Mouse (Mus musculus): ENCODE data around the gene Cspg4. TPM values are rescaled to one million over a fixed set of nuclear protein-coding genes. Genes with fewer than 3 reads are reported as not detected.

Cspg4 gene
- total RNA-seq, 2 experiments from 2014 or later: 26.1 to 28.4 TPM

GRCm38 (mm10) chr9:56860486-56861269 is 4.2 kb upstream of the Cspg4 start:
- intact Hi-C loops (cut with DNase I): no loop called here
- peak; percentile 57 to 64 for DNase-seq

- no peak for DNase-seq
- intact Hi-C loops (cut with DNase I): no loop called here
These were observed 2.0 kb upstream of the Cspg4 start for GRCm38 (mm10) chr9:56862863-56863262.

- peak in 1 of 2 experiments; percentile 53 for DNase-seq
- intact Hi-C loops (cut with DNase I): no loop called here
These were observed 560 bp upstream of the Cspg4 start, which contains the start of gene Odf3l1 for GRCm38 (mm10) chr9:56864216-56864729. Gene Odf3l1 (minus strand): TSS chr9:56864679.

- DNase-seq: no peak
These were observed 1.0 kb downstream of the Cspg4 start for GRCm38 (mm10) chr9:56865673-56866400.

GRCm38 (mm10) chr9:56866430-56866829 is 1.6 kb downstream of the Cspg4 start:
- no peak for DNase-seq
- intact Hi-C loops (cut with DNase I): no loop called here

More at GRCm38 (mm10) chr9:56865673-56866400, 1.0 kb downstream of the Cspg4 start:
- intact Hi-C loops (cut with DNase I): no loop called here

- intact Hi-C loops (cut with DNase I): no loop called here
- DNase-seq: peak; percentile 58 to 60
These were observed 3.5 kb downstream of the Cspg4 start for GRCm38 (mm10) chr9:56868292-56868691.

- no peak for DNase-seq
- intact Hi-C loops (cut with DNase I): no loop called here
These were observed 4.7 kb downstream of the Cspg4 start for GRCm38 (mm10) chr9:56869552-56869951.

- intact Hi-C loops (cut with DNase I): no loop called here
- DNase-seq: no peak
These were observed 5.9 kb downstream of the Cspg4 start for GRCm38 (mm10) chr9:56870778-56871177.

- peak; percentile 59 to 73 for DNase-seq
- intact Hi-C loops (cut with DNase I): no loop called here
These were observed 6.4 kb downstream of the Cspg4 start for GRCm38 (mm10) chr9:56871191-56871590.

- intact Hi-C loops (cut with DNase I): no loop called here
- DNase-seq: no peak
These were observed 7.5 kb downstream of the Cspg4 start for GRCm38 (mm10) chr9:56872105-56872903.

- no peak for DNase-seq
- intact Hi-C loops (cut with DNase I): no loop called here
These were observed 8.3 kb downstream of the Cspg4 start for GRCm38 (mm10) chr9:56873097-56873496.

GRCm38 (mm10) chr9:56876784-56877183 is 12.0 kb downstream of the Cspg4 start:
- no peak for DNase-seq
- intact Hi-C loops (cut with DNase I): no loop called here

GRCm38 (mm10) chr9:56877284-56877683 is 12.5 kb downstream of the Cspg4 start:
- intact Hi-C loops (cut with DNase I): no loop called here

GRCm38 (mm10) chr9:56880790-56881189 is 16.0 kb downstream of the Cspg4 start:
- intact Hi-C loops (cut with DNase I): no loop called here
- no peak for DNase-seq

More at GRCm38 (mm10) chr9:56877284-56877683, 12.5 kb downstream of the Cspg4 start:
- no peak for DNase-seq

GRCm38 (mm10) chr9:56881539-56882082 is 16.8 kb downstream of the Cspg4 start:
- intact Hi-C loops (cut with DNase I): no loop called here
- no peak for DNase-seq

GRCm38 (mm10) chr9:56882283-56882682 is 17.4 kb downstream of the Cspg4 start:
- intact Hi-C loops (cut with DNase I): no loop called here

GRCm38 (mm10) chr9:56882818-56883217 is 18.0 kb downstream of the Cspg4 start:
- peak; percentile 66 to 67 for DNase-seq
- intact Hi-C loops (cut with DNase I): no loop called here

More at GRCm38 (mm10) chr9:56882283-56882682, 17.4 kb downstream of the Cspg4 start:
- DNase-seq: no peak

GRCm38 (mm10) chr9:56883470-56883869 is 18.6 kb downstream of the Cspg4 start:
- DNase-seq: no peak
- intact Hi-C loops (cut with DNase I): no loop called here

- intact Hi-C loops (cut with DNase I): no loop called here
These were observed 19.5 kb downstream of the Cspg4 start for GRCm38 (mm10) chr9:56884328-56884727.

GRCm38 (mm10) chr9:56886113-56886512 is 21.3 kb downstream of the Cspg4 start:
- peak in 1 of 2 experiments; percentile 52 for DNase-seq
- intact Hi-C loops (cut with DNase I): no loop called here

More at GRCm38 (mm10) chr9:56884328-56884727, 19.5 kb downstream of the Cspg4 start:
- DNase-seq: no peak

All from heart, postnatal 14 days (tissue).